Mouse (Mus musculus) brown adipose tissue, adult 24 weeks (tissue): Measurements from ENCODE around the gene Camta1. TPM values are rescaled to one million over a fixed set of nuclear protein-coding genes. Genes with fewer than 3 reads are reported as not detected.

Source experiments
- H3K27ac ChIP-seq: fragments of 200-500 bp; replicated peaks from 2 replicates; pipeline ENCODE4 v1.5.1; 2012; ENCODE audit warnings: low read depth, mild to moderate bottlenecking, low read length
- H3K4me1 ChIP-seq: fragments of 200-500 bp; 2 replicates; pipeline ENCODE4 v1.6.1; 2012; ENCODE audit warnings: low read length, mixed read lengths; ENCODE audit not compliant: control insufficient read depth, insufficient read depth, insufficient read length
- H3K4me3 ChIP-seq: fragments of 200-500 bp; 2 replicates; pipeline ENCODE4 v1.5.1; 2012; ENCODE audit warnings: low read depth, mild to moderate bottlenecking, low read length, moderate library complexity; ENCODE audit not compliant: insufficient read depth
- polyA plus RNA-seq: library from polyadenylated mRNA; stranded (reverse); fragments of >200 nt; gene quantifications from 2 replicates; pipeline ENCODE4 v1.2.4, GENCODE M21; 2012; ENCODE audit not compliant: missing spikeins, insufficient read depth, insufficient read length

Camta1 gene
- polyA plus RNA-seq, 1 experiment, result 56.8 TPM

DNA sequence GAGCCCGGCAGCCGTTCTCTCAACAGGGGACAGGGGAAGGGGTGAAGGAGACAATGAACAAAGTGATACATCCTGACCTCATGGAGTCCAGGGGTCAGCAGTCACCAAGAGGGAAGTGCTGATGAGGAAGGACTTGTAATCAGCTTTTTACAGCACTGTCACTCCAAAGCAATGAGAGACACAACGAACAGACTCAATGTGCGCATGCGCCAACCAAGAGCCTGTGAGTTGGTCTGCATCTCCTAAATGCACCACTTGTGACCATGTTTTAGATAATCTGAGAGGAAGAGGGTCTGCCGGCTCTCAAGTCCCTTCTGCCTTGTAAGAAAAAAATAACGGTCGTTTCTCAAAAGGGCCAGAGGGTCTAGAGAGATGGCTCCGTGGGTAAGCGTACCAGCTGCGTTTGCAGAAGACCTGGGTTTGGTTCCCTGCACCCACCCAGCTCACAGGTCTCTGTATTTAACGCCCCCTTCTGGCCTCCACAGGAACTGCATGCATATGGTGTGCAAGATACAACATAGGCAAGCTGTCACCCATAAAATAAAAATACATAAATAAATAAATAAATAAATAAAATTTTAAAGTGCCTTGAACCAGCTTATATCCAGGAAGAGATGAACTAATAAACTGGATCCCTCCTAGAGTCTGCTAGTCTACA lies 178.7 kb downstream of the Camta1 start:
- Histone ChIP-seq H3K4me1 (no peaks in the 10 kb centered on the region), H3K4me3 (no peak overlapping the region), H3K27ac (no peak overlapping the region)

DNA sequence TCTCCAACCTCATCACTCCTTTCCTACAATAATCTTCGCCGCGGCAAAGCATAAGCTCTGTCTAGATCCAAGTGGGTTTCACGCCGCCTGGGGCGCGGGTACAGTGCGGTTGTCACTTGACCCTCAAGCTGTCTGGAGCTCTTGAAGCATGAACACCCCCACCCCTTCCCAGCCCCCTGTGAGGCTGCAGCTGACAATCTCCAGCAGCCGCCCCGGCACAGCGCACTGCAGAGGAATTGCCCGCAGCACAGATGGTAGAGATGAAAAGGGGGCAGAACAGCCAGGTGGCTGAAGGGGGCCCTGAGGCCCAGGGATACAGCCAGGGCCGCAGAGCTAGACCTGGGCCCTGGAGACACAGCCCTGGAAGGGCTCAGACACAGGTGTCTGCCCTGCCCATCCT lies 189.2 kb downstream of the Camta1 start:
- no peak overlapping the region for H3K4me3 ChIP-seq
- no peak overlapping the region for H3K27ac ChIP-seq

GRCm38 (mm10) chr4:151666411-151666901 lies 195.2 kb downstream of the Camta1 start:
- H3K27ac ChIP-seq, result no peak overlapping the region
- no peak overlapping the region for H3K4me3 ChIP-seq
- H3K4me1 ChIP-seq, result peaks cover 2% of the 10 kb centered on the region

More for the DNA sequence above, 189.2 kb downstream of the Camta1 start:
- H3K4me1 ChIP-seq, result no peaks in the 10 kb centered on the region

- Histone ChIP-seq H3K4me1 (peaks cover 7% of the 10 kb centered on the region), H3K4me3 (no peak overlapping the region), H3K27ac (peak overlapping the region; percentile 41)
Observed at GRCm38 (mm10) chr4:151661486-151661885, 200.2 kb downstream of the Camta1 start.

GRCm38 (mm10) chr4:151656427-151656826 lies 205.2 kb downstream of the Camta1 start:
- Histone ChIP-seq H3K4me1 (peaks cover 4% of the 10 kb centered on the region), H3K4me3 (no peak overlapping the region), H3K27ac (no peak overlapping the region)

DNA sequence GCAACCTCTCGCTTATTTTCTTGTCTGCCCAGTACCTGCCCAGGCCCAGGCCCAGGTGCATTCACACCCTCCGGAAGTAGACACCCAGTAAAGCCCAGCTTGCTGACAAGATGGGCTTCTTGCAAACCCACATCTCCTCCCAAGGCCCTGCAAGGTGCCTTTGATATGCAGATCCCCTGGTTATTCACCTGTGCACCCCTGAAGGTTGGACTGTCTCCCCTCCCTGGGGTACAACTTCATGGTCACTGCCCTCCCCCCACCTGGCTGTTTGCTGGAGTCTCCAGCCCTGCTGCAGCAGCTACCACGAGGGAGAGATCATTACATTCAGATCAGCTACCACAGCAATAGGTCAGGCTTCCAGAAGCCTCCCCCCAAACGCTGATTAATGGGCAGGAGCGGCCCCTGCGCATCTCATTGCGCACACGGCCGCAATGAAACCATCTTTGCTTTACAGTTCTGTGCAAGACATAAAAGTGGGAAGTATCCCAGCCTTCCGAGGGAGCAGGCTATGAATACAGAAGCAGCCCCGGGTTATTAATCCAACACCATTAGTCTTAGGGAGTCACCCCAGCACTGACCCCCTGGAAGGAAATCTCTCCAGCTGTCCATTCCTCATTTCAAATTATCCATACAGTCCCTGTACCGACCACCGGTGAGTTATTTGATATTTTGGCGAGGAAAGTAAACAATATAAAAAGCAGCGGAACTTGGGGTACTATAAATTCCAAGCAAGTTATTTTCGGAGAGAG lies 205.9 kb downstream of the Camta1 start:
- Histone ChIP-seq H3K4me1 (peaks cover 4% of the 10 kb centered on the region), H3K4me3 (no peak overlapping the region), H3K27ac (no peak overlapping the region)

- no peak overlapping the region for H3K4me3 ChIP-seq
- no peak overlapping the region for H3K27ac ChIP-seq
- H3K4me1 ChIP-seq, result peaks cover 4% of the 10 kb centered on the region
Observed at GRCm38 (mm10) chr4:151655227-151655626, 206.4 kb downstream of the Camta1 start.

- H3K4me3 ChIP-seq, result no peak overlapping the region
Observed at GRCm38 (mm10) chr4:151642418-151642817, 219.3 kb downstream of the Camta1 start.

DNA sequence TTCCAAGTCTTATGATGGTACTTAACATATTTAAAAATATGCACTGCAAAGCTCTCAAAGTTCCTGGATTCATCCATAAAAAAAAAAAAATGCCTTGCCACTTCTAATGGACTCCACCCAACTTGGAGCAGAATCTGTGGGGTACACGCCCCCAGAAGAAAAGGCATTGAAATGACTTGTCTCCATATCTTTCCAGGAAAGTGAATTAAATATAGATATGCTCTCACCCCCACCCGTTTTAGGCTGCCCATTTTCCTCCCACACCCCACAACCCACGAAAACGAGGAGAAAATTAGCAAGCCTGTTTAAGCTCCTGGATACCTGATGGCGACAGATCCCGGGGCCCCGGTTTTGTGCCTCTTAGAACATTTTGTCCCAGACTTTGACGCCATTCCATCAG lies 220.7 kb downstream of the Camta1 start:
- no peak overlapping the region for H3K4me3 ChIP-seq
- peaks cover 5% of the 10 kb centered on the region; the same call in 1 of the 2 replicates for H3K4me1 ChIP-seq
- no peak overlapping the region for H3K27ac ChIP-seq

More at GRCm38 (mm10) chr4:151642418-151642817, 219.3 kb downstream of the Camta1 start:
- Histone ChIP-seq H3K27ac (no peak overlapping the region), H3K4me1 (peaks cover 3% of the 10 kb centered on the region; the same call in 1 of the 2 replicates)

GRCm38 (mm10) chr4:151638941-151639340 lies 222.7 kb downstream of the Camta1 start:
- Histone ChIP-seq H3K27ac (no peak overlapping the region), H3K4me3 (no peak overlapping the region), H3K4me1 (peaks cover 10% of the 10 kb centered on the region; the same call in 1 of the 2 replicates)

DNA sequence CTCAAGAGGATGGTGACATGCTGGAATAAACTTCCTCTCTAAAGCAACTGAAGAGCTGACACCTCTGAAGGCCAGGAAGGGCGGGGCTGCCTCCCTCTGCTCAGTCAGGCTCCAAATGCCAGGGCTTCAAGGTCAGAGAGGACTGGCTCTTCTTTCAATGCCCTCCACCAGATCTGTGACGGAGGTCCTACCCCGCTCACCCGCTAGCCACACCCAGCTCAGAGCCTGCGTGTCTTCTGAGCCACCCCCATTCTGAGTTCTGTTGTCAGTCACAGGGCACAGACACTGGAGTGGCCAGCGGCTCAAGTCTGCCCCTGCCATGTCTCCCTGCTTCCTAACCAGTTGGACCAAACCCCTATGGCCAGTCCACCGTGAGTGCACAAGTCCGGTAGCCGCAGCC lies 224.3 kb downstream of the Camta1 start:
- no peak overlapping the region for H3K27ac ChIP-seq
- no peak overlapping the region for H3K4me3 ChIP-seq
- H3K4me1 ChIP-seq, result peaks cover 17% of the 10 kb centered on the region

- Histone ChIP-seq H3K4me1 (peaks cover 17% of the 10 kb centered on the region), H3K27ac (no peak overlapping the region), H3K4me3 (no peak overlapping the region)
Observed at GRCm38 (mm10) chr4:151634771-151635170, 226.9 kb downstream of the Camta1 start.

DNA sequence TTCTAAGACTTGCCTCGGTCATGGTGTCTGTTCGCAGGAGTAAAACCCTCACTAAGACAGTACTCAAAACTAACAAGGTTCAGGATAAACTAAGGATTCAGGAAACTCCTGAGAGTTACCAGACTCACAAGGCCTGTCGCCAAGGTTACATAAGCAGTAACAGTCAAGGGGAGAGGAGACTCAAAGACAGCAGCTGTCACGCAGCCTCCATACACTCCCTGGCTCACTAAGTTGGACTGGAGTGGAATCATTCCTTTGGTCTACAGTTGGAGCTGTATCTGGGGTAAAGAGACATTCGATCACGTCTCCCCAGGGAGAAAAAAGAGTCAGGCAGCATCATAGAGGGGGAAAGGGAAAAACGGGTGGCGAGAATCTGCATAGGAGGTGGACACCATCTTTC lies 227.9 kb downstream of the Camta1 start:
- Histone ChIP-seq H3K27ac (no peak overlapping the region), H3K4me3 (no peak overlapping the region), H3K4me1 (peaks cover 17% of the 10 kb centered on the region)

DNA sequence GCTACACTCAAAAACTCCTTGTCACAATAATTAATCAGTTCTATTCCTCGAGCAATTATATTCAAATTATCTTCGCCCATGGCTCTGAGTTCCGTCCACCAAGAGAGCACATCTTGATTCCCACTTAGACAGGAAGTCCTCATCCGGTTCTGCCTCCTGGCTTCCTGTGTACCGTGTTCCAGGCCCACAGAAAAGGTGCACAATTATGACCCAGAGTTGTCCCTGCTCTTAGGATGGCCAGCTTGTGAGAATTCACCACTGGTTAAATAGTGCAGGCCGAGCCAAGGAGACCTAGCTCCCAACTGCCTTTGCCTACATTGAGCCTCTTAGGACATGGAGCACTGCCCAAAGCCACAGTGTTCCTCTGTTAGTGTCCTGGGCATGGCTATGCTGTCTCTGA lies 229.4 kb downstream of the Camta1 start:
- peaks cover 13% of the 10 kb centered on the region for H3K4me1 ChIP-seq
- no peak overlapping the region for H3K27ac ChIP-seq
- no peak overlapping the region for H3K4me3 ChIP-seq

- H3K4me3 ChIP-seq, result no peak overlapping the region
- no peak overlapping the region for H3K27ac ChIP-seq
- peaks cover 12% of the 10 kb centered on the region for H3K4me1 ChIP-seq
Observed at GRCm38 (mm10) chr4:151630664-151631063, 231.0 kb downstream of the Camta1 start.

- Histone ChIP-seq H3K4me3 (no peak overlapping the region), H3K4me1 (peaks cover 12% of the 10 kb centered on the region), H3K27ac (no peak overlapping the region)
Observed at GRCm38 (mm10) chr4:151630231-151630630, 231.4 kb downstream of the Camta1 start.
